Mouse (Mus musculus) midbrain, embryonic 16.5 days (tissue): ENCODE measurements around the gene Mdk. TPM values are rescaled to one million over a fixed set of nuclear protein-coding genes. Genes with fewer than 3 reads are reported as not detected.

Experiments used
- ATAC-seq: fragments of 200-750 bp; cut with Nextera tagmentation; 2 replicates; pipeline ENCODE4 v1.8.0; 2017; ENCODE audit warnings: moderate TSS enrichment
- H3K27ac ChIP-seq: fragments of 300-500 bp; sonication (generic); 2 replicates; pipeline ENCODE4 v1.5.1; 2014; ENCODE audit warnings: mild to moderate bottlenecking, low read length, mixed read lengths
- H3K27me3 ChIP-seq: fragments of 300-500 bp; sonication (generic); 2 replicates; pipeline ENCODE4 v1.6.1; 2014; ENCODE audit warnings: low read depth, low read length, mixed read lengths; ENCODE audit not compliant: control insufficient read depth, insufficient read depth
- H3K36me3 ChIP-seq: fragments of 300-500 bp; sonication (generic); 2 replicates; pipeline ENCODE4 v1.6.1; 2014; ENCODE audit warnings: mild to moderate bottlenecking, low read length, moderate library complexity, mixed read lengths; ENCODE audit not compliant: control insufficient read depth, insufficient read depth
- H3K4me1 ChIP-seq: fragments of 300-500 bp; sonication (generic); 2 replicates; pipeline ENCODE4 v1.6.1; 2014; ENCODE audit warnings: mild to moderate bottlenecking, low read length, mixed read lengths; ENCODE audit not compliant: control insufficient read depth, insufficient read depth
- H3K4me2 ChIP-seq: fragments of 300-500 bp; sonication (generic); 2 replicates; pipeline ENCODE4 v1.6.1; 2014; ENCODE audit warnings: mild to moderate bottlenecking, low read length, mixed read lengths
- H3K4me3 ChIP-seq: fragments of 300-500 bp; sonication (generic); 2 replicates; pipeline ENCODE4 v1.5.1; 2014; ENCODE audit warnings: low read depth, mild to moderate bottlenecking, low read length, moderate library complexity, mixed read lengths
- H3K9ac ChIP-seq: fragments of 300-500 bp; sonication (generic); 2 replicates; pipeline ENCODE4 v1.6.1; 2014; ENCODE audit warnings: low read depth, low read length, mixed read lengths
- H3K9me3 ChIP-seq: fragments of 300-500 bp; sonication (generic); replicated peaks from 2 replicates; pipeline ENCODE4 v1.6.1; 2014; ENCODE audit warnings: mild to moderate bottlenecking, low read length, mixed read lengths; ENCODE audit not compliant: control insufficient read depth, poor library complexity, severe bottlenecking
- WGBS: fragments of 180-500 bp; shearing (Covaris S2); extraction: QIAGEN DNeasy Blood & Tissue Kit; methylation state at CpG from one replicate; pipeline ENCODE4 v1.1.7; 2014; 5-methylcytosine and 5-hydroxymethylcytosine counted together
- polyA plus RNA-seq: library from polyadenylated mRNA; unstranded; fragments of >200 nt; fragmentation: Nextera tagmentation; extraction: Ambion mirVana; gene quantifications from 2 replicates; pipeline ENCODE4 v1.2.1, GENCODE M21; 2015

Gene Mdk
- polyA plus RNA-seq, 1 experiment from 2014 or later, result 98.8 TPM

DNA sequence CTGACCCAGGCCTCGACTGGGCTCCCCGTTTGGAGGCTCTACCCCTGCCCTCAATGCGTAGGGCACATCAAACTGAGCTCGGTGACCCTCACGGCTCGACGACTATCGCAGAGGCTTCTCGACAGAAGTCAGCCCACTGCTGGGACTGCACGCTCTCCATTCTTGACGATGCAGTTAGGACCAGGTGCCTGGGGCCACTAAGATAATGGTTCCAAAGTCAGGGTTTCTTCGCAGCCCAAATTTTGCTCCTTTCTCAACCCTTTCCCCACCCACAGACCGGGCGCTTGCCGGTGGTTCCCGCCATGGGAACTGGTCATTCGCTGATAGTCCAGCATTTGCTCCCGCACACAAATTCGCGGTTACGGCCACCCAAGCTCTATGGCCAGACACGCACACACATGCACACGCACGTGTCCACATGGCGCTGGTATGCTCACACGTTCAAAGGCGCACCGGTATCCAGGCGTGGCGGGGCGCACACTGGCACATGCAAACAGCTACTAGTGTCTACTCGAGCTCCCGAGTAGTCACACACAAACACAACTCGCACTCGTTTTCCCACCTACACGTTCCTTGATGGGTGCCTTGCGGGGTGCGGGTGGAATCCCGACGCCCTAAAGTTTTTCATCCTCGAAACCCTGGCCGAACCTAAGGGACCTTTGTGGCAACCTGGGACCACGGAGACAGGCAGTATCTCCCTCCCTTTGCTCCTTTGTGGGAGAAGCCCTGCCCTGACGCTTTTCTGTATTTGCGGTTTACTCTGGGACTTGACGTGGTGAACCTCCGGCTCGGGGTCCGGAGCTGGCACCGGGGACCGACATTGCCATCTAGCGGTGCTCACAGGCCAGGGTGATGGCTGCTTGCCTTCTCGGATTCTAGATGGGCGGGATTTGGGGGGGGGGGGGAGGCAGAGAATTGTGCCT, 8.4 kb downstream of the Mdk start:
- no peak overlapping the region for H3K9ac ChIP-seq
- peaks cover 27% of the 10 kb centered on the region for H3K27me3 ChIP-seq

DNA sequence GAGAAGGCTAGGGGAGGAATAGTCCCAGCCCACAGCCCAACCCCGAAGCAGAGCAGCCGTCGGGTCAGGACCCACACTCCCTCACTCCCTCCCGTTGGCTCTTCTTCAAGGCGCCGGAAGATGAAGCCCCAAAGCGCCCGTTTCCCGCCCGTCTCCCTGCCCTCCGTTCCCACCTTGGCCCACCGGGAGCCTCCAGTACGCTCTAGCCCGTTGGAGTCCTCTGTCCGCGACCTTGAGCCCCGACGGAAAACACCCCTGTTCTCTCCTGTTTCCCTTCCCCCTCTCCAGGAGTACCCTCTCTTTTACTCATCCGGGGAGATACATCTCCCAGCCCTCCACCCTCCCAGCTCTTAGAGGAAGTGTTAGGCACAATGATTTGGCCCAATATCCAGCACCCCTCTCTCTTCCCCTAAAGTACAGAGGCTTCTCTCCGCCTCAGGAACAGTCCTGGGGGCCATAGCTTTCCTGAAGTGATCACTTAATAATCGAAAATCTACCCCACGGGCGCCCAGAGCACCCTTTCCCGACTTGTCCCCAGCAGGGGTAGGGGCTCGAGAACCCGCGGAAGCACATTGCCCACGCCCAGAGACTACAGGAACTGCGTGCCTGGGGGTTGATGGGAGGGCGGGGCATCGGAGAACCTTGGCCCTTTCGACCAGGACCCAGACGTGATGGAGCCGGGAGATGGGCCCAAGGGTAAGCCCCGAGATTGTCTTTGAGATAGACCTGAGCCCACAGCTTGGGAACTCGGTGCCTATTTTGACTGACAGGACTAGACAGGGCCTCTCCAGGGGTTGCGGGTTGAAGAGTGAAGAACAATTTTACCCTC, 9.3 kb downstream of the Mdk start:
- Histone ChIP-seq H3K4me2 (peak overlapping the region; percentile 71), H3K4me1 (peaks cover 9% of the 10 kb centered on the region), H3K36me3 (peaks cover 6% of the 10 kb centered on the region; the same call in 1 of the 2 replicates), H3K27me3 (peaks cover 27% of the 10 kb centered on the region), H3K9me3 (no peaks in the 10 kb centered on the region), H3K9ac (no peak overlapping the region), H3K4me3 (peak overlapping the region; percentile 56), H3K27ac (no peak overlapping the region)
- ATAC-seq, result no peak
- 3% methylated on average over 34 of the region's 37 CpGs for WGBS

More for the DNA sequence above, 8.4 kb downstream of the Mdk start:
- 3% methylated on average over 54 of the region's 54 CpGs for WGBS
- Histone ChIP-seq H3K4me2 (peak overlapping the region; percentile 52), H3K27ac (no peak overlapping the region), H3K36me3 (no peaks in the 10 kb centered on the region), H3K4me3 (peak overlapping the region; percentile 23), H3K9me3 (no peaks in the 10 kb centered on the region), H3K4me1 (peaks cover 9% of the 10 kb centered on the region)
- peak; percentile 19; the same call in 1 of the 2 replicates for ATAC-seq

DNA sequence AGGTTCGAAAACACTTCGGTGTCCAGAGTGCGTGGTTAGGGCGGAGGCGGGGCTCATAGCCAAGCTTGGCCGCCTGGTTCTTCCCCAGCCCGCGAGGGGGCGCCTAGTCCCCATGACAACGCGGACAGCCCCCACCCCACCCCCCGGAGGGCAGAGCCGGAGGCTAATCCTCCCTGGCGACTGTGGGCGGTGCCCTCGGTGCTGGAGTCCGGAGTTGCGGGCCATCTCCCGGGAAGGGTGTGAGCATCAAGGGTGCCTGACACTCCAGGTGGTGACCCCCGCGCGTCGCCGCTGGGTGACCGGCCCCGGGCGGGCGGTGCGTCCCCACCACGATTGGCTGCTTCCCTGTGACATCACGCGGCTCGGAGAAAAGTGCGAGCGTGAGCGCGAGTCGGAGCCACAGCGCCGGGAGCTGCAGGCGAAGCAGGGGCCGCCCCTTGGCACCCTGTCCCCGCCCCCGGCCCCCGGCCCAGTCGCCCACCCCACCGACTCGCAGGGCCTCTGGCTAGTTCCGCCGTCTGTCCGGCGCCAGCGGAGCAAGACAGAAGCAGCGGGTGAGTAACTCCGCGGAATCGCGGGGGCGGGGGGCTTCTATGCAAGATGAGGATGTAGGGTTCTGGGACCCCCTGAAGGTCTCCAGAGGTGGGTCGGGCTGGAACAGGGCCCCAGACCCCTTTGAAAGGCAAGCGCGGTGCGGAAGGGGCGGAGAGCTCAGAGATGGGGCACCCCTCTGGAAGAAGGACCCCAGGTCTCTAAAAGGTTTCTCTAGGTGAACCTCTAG, 10.1 kb downstream of the Mdk start:
- Histone ChIP-seq H3K27me3 (peaks cover 27% of the 10 kb centered on the region), H3K36me3 (peaks cover 14% of the 10 kb centered on the region; the same call in 1 of the 2 replicates), H3K27ac (no peak overlapping the region), H3K9me3 (no peaks in the 10 kb centered on the region), H3K4me2 (peak overlapping the region; percentile 71), H3K4me3 (peak overlapping the region; percentile 56), H3K4me1 (peaks cover 9% of the 10 kb centered on the region), H3K9ac (peak overlapping the region; percentile 63)
- WGBS, result under 1% methylated on average over 62 of the region's 64 CpGs
- peak; percentile 70 for ATAC-seq

DNA sequence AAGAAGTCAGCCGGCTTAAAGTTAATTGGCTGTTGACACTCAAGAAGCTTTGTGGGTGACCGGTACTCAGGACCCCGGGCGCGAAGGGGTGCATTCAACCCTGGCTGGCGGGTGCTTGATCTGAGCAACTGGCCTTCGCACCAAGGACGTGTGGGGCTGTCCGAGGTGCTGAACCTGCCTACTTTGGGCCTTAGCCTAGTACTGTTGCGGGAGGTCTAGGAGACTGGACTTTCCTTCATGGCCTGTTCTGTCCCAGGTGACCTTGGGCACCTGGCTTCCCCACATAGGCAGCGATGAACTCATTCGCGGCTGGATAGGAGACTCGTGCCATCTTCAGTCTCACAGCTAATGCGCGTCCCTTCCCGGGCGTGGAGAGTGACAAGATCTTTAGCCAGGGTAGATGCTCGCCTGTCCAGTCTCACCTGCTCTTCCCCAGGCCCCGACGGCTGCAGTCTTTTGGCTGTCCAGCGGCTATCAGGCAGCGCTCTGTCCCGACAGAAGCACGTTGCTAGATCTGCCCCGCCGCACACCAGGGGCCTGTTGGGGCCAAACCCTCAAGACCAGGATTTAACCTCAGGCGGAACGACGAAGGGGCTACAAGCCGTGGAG, 10.8 kb downstream of the Mdk start:
- peak; percentile 29; the same call in 1 of the 2 replicates for ATAC-seq
- peak overlapping the region; percentile 71 for H3K4me2 ChIP-seq
- H3K27me3 ChIP-seq, result peaks cover 27% of the 10 kb centered on the region
- peaks cover 9% of the 10 kb centered on the region for H3K4me1 ChIP-seq
- H3K9me3 ChIP-seq, result no peaks in the 10 kb centered on the region
- 2% methylated on average over 31 of the region's 31 CpGs for WGBS
- peak overlapping the region; percentile 63 for H3K9ac ChIP-seq
- H3K36me3 ChIP-seq, result peaks cover 14% of the 10 kb centered on the region; the same call in 1 of the 2 replicates
- H3K4me3 ChIP-seq, result peak overlapping the region; percentile 56
- H3K27ac ChIP-seq, result no peak overlapping the region

DNA sequence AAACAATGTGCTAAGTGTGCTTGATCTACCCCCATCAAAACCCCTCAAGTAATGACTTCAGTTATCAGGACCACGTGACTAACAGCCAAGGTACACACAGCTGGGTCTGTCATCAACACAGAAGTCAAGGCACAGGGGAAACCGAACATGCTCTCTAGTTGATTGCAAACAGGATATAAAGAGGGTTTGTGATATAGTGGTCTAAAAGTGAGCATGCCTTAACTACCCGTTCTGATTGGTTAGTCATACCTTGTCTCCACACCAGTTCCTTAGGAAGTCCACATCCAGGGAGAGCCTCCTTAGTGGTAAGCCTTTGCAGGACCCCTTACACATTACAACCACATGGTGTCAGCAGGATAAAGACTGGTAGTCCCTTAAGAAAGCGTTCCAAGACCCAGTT, 12.0 kb downstream of the Mdk start:
- Histone ChIP-seq H3K27me3 (peaks cover 27% of the 10 kb centered on the region), H3K4me1 (peaks cover 9% of the 10 kb centered on the region), H3K4me3 (no peak overlapping the region), H3K27ac (no peak overlapping the region), H3K36me3 (peaks cover 14% of the 10 kb centered on the region; the same call in 1 of the 2 replicates), H3K9me3 (no peaks in the 10 kb centered on the region), H3K9ac (no peak overlapping the region), H3K4me2 (no peak overlapping the region)
- WGBS, result 81% methylated on average over 4 of the region's 4 CpGs
- ATAC-seq, result no peak

DNA sequence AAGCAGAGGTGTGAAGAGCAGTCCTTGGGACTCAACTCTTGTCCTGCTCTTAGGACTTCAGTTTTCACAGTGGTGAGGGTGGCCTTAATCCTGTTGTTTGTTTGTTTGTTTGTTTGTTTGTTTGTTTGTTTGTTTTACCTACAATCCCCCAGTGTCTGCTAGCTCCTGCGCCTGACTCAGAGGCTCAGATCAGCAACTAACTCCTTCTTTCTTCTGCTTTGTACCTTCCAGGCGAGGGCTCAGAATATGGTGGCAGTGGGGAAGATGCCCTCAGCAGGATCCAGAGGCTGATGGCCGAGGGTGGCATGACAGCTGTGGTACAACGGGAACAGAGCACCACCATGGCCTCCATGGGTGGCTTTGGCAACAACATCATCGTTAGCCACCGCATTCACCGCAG, 15.0 kb downstream of the Mdk start:
- Histone ChIP-seq H3K4me1 (peaks cover 4% of the 10 kb centered on the region; the same call in 1 of the 2 replicates), H3K4me3 (no peak overlapping the region), H3K4me2 (no peak overlapping the region), H3K36me3 (peaks cover 22% of the 10 kb centered on the region), H3K27ac (no peak overlapping the region), H3K9me3 (no peaks in the 10 kb centered on the region), H3K9ac (no peak overlapping the region), H3K27me3 (peaks cover 8% of the 10 kb centered on the region)
- 90% methylated on average over 7 of the region's 7 CpGs for WGBS
- ATAC-seq, result no peak

DNA sequence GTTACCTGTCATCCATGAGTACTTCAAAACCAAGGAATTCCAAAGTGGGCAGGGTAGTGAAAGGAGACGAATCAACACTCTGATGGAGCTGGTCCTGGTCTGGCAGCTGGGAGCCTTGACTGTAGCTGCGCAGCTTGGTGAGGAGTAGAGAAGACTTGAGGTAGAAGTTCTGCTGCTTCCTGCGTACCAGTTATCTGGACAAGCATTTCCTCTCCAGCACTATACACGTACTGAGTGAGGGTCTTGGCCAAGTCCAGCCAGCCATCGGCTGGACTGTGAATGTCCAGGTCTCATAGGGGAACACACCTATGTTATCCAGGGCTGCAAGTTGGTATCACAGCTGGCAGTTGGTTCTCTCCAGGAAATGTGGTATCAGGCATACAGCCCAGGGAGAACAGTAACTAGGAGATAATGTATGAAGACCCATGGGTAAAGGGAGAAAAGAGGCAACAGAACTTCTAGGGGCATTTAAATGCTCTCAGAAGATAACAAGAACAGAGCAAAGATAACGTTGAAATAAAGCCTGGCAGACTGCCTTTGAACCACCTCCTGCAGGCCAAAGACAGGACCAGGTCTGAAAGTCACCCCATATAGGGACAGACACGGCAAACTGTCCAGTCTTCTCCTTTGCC, 15.6 kb downstream of the Mdk start:
- Histone ChIP-seq H3K9me3 (no peaks in the 10 kb centered on the region), H3K27ac (no peak overlapping the region), H3K36me3 (peaks cover 27% of the 10 kb centered on the region), H3K4me2 (no peak overlapping the region), H3K27me3 (peaks cover 8% of the 10 kb centered on the region), H3K9ac (no peak overlapping the region), H3K4me3 (no peak overlapping the region), H3K4me1 (peaks cover 3% of the 10 kb centered on the region; the same call in 1 of the 2 replicates)
- 93% methylated on average over 7 of the region's 7 CpGs for WGBS
- ATAC-seq, result no peak
